Mouse (Mus musculus) c-Kit-negative CD71-positive TER-119-positive erythroid progenitor cells, embryonic 14.5 days (primary cell): Measurements from ENCODE around the gene Sbf2.
"Not testable (repeated sequence)": the region's sequence is repeated elsewhere in the genome, so short reads cannot be mapped to it uniquely, and the experiment has no call there.

ENCODE experiments used
- DNase-seq: peaks from one replicate; pipeline ENCODE4 v3.0.0-alpha.2; 2013; ENCODE audit warnings: low read depth, low spot score

Sbf2 gene

GRCm38 (mm10) chr7:110614133-110615063 lies at the start of gene Sbf2:
Gene Sbf2, minus strand, starts transcription at chr7:110614922.
- no peak for DNase-seq

DNA sequence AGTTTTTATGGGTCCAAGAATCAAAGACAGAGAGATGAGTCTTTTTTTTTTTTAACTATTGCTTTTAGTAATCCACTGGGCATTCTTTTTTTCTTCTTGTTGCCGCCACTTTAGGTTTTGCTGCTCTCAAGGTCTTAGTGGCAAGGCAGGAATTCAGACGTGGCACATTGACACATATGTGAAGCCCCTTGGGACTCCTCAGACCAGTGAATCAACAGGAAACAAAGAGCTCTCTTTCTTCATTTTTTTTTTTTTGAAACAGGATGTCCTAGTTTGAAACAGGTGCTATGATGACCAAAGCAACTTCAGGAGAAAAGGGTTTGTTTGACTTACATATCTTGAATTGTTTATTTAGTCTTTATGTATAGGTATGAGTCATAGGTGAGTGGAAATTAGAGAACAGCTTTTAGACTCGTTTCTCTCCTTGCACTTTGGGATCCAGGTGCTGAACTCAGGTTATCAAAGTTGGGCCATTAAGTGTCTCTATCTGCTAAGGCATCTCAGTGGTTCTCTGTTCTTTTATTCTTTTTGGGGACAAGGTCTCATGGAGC lies 43.7 kb upstream of the Sbf2 start:
- no peak for DNase-seq

- no peak for DNase-seq
Observed at GRCm38 (mm10) chr7:110655966-110656365, 41.2 kb upstream of the Sbf2 start.

GRCm38 (mm10) chr7:110655230-110655629 lies 40.5 kb upstream of the Sbf2 start:
- DNase-seq, result no peak

DNA sequence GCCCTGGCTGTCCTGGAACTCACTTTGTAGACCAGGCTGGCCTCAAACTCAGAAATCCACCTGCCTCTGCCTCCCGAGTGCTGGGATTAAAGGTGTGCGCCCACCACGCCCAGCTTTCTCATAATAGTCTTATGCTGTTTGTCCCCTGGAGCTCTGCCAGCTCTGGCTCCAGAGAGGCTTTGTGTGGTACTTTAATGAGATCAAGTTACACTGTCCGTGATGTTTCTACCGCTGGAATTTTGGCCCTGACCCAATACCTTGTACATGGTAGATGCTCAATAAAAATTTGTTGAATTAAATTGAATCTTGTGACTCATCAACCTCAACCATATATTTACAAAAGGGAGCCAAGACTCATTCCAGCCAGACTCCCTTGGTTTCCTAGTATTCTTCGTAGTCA lies 36.4 kb upstream of the Sbf2 start:
- DNase-seq, result no peak

GRCm38 (mm10) chr7:110650491-110650890 lies 35.8 kb upstream of the Sbf2 start:
- DNase-seq, result no peak

DNA sequence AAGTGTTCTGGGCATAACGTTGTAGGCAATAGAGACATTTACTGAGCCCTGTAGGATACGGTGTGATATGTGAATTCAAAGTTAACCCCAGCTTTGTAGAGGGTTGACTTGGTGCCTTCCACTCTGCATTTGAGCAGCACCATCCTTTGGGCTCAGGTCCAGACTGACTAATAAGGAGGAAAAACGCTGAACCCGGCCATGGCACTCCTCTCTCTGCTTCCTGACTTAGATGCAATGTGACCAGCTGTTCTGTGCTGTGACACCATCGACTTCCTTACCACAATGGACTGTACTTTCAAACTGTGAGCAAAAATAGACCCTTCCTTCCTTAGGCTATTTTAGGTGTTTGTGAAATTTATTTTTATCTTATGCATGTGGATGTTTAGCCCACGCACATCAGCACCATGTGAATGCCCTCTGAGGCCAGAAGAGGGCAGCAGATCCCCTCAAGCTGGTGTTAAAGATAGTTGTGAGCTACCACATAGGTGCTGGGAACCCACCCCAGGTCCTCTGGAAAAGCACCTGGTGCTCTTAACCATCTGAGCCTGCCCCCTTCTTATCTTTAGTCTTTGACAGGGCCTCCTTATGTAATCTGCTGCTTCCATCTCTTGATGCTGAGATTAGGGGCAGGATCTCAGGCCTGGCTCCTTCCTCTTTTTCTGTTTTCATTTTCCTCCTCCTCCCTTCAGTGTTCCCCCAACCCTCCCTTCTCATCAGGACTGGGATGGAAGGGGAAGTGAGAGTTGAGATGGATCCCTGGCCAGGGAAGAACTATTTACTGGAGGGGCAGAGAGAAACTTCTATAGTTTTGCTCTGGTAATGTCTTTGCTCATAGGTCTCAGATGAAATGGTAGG lies 34.6 kb upstream of the Sbf2 start:
- no peak for DNase-seq

DNA sequence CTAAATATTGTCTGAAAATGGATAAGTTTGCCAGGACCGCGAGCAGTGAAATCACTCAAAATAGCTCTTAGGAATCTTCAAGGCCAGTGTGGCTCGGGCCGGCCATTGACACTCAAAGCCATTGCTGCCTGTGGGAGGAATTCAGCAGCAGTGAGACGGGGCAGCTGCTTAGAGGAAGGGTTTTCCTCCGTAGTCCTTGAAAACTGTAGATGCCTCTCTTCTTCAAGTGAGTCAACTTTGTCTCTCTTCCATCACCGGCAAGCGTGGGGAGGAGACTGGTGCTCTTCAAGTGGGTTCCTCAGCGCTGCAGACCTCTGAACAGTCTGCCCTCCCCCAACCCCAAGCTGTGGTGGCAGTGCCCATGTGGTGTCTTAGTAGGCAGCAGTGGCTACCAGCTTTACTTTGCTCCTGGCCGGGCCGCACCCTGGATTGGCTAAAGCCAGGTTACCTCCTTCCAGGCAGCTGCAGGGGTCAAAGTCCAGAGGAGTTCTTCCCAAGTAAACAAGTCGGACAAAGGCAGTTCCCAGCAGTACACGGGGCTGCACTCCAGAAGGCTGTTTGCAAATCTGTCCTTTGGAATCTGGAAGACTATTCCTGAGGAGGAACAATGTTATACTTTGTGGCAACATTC lies 33.8 kb upstream of the Sbf2 start:
- DNase-seq, result no peak

DNA sequence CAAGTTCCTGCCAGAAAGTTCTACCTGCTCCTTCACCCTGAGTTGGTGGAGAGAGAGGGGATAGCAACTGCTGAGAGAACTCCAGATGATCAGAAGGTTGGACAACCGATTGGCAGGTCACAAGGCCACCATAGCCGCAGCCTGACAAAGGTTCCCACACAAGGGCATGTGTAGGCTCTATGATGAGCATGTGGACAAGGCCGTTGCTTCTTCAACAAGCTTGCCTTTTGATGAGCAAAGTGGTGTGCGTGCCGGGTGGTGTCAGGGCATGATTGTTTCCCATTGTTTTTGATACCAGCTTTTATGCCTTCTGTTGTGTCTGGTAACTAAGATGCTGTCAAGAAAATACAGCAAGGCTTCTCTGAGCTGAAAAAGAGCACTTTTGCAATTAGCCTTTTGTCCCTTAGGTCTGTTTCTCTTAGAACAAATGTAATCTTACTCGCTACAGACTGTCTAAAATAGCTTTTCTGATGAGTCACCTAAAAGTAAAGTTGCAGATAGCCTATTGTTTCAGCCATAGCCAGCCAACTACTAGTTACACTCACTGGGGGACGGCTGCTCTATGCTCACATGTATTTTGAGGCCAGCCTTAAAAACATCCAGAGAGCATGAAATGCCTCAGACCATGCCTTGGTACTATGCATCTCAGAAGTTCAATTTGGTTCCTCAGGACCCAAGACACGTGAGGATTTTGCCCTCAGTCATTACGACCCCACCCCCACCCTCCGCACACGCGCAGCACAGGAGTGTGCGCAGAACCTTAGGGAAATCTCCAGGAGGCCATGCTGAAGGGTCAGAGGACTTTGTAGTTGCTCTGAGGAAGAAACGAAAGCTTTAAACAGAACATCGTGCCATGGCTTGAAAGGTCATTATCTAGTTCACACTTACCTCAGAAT lies 33.1 kb upstream of the Sbf2 start:
- DNase-seq, result no peak

DNA sequence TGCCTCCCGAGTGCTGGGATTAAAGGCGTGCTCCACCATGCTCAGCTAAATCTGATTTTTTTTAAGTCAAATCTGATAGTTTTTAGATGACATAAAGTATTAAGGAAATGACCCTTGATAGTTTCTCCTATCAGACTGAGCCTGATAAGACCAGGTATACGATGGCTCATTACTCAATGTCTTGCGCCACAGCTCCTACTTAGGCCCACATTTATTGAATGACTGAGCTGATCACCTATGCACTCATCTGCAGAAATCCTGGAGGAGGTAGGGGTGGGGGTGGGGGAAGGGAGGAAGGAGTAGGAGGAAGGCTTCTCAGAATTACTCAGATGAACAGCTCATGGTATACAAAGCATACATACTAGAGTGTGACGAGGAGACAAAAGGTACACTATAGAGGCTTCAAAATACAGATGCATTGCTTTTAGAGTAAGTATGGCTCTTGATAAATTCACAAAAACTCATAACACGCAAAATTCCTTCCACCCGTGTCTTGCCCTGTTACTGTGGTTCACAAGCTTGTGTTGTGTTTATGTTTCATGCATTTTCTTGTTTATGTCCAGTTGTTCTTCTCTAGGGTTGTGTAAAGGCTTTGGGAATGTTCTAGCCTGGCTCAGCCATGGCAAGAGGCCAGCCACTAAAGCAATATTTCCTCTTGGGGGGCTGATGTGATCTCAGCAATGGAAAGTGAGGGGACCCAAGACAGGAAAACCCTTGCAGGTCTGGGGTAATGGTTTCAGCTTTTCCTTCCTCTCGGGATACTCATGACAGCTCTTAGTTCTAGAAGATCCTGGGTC lies 32.1 kb upstream of the Sbf2 start:
- no peak for DNase-seq

DNA sequence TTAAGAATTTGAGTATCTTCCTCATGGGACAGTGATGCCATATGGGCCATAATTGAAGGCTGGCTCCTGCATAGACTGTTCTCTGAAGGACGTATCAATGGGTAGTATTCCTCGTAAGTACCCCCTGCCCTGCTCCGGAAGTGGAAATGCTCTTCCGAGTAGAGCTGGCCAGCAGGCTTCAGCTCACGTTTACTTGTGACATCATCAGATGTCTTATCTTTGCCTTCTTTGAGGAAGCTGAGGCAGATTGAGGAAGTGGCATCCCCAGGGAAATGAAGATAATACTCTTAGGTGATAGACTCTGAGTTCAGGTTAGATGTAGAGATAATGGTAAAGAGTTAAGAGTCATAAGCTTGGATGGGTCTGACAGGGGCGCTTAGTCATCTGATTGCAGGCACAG lies 31.1 kb upstream of the Sbf2 start:
- DNase-seq, result no peak

DNA sequence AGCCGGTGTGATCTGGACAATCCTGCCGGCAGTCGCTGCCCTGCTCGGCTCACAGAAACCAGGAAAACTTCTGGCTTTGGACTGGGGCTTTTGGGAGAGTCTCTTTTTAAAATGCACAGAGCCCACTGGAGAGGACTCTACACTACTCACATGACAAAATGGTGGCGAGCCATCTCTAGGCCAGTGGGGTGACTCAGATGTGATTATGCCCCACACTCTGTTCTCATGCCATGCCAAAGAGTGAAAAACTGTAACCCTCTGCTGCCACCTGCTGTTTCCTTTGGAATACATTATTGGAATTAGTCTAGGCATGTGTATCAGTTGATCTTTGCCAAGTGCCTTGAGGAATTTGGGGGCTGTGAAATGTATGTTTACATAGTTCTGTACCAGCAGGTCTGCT lies 30.6 kb upstream of the Sbf2 start:
- DNase-seq, result no peak

DNA sequence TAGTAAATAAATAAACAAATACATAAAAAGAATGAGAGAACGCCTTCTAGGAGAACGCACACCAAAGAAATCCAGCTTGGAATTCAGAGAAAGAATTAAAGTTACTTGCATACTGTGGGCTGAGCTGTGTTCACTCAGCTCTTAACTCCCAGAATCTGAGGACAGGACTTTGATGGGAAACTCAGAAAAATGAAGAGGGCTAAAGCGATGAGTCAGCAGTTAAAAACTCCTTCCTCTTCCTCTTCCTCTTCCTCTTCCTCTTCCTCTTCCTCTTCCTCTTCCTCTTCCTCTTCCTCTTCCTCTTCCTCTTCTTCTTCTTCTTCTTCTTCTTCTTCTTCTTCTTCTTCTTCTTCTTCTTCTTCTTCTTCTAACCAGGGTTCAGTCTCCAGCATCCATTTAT lies 25.2 kb upstream of the Sbf2 start:
- DNase-seq, result not testable (repeated sequence)

DNA sequence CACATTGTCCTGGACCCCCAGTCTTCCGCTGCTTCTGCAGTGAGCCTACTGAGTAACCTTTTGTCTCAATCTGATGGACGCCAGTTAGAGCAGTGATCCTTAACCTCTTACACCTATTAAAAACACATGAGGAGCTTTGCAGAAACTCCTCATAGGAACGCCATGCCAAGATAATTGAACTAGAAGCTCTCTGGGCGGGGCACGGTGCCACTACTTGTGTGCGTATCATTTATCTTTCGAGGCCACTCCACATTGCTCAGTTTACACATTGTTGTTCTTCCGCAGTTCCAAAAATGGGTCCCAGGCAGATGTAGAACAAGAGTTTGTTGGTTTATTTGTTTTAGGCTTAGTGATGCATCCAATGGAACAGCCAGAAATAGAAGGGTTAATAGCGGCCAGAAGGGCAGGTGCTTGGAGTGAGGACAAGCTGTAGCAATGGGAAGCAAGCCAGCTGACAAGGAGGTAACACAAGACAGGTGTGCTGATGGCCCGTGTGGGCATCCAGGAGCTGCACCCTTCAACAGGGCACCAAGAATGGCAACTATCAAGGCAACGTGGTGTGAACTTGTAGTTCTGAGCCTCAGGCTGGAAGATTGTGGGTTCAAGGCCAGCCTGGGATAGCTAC lies 24.7 kb upstream of the Sbf2 start:
- no peak for DNase-seq

DNA sequence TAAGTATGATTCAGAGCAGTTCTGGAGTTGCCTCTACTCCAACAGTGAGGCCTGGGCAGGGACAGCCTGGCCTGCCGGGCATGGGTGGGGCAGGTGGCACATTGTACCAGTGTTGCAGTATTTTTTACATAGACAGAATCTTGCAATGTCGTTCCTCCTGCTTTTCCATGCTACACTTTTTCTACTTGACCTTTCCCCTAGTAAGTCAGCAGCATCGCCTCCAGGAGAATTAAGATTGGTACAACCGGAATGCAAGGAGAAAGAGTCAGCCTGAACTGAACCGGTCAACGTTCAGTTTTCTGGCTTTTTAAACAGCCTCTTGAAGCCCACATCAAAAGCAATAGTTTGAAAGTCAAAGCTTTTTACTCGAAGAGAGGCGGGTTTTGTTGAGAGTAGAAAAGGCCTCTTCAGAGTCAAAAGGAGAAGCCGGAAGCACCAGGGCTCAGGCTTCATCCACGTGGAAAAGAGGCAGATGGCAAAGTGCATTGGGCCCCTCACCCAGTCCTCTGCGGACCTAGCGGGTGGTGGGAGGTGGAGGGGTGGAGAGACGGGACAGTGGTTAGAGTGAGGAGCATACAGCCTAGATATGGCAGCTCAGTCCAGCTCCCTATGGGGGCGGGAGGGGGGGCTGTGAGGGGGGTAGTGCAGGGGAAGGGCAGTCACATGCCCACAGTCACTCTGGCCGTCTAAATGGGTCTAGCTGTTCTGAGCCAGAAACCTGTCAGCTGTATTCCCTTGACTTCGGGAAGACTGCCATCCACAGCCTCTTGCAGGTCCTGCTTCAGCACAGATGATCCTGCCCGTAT lies 23.8 kb upstream of the Sbf2 start:
- DNase-seq, result no peak

- DNase-seq, result no peak
Observed at GRCm38 (mm10) chr7:110636559-110636958, 21.8 kb upstream of the Sbf2 start.

- DNase-seq, result no peak
Observed at GRCm38 (mm10) chr7:110635929-110636328, 21.2 kb upstream of the Sbf2 start.

GRCm38 (mm10) chr7:110631136-110631888 lies 16.6 kb upstream of the Sbf2 start:
- DNase-seq, result no peak
